Mouse (Mus musculus): ENCODE measurements at regions not wholly inside any gene's neighbourhood (a gene's known extent, or its start where the extent isn't known, plus 50 kb on each side); places are given as distances from the start of the nearest gene placed in this dataset.
A peak's percentile ranks its signal among the peaks of the same experiment; 100 is the strongest.

GRCm38 (mm10) chr6:49712980-49713379 is 109.5 kb upstream of the Npy start:
- H3K9ac ChIP-seq (ENCODE audit: low read length), result no peak overlapping the region
- no peaks in the 10 kb centered on the region for H3K27me3 ChIP-seq (replicated peaks; ENCODE audit: control insufficient read depth, insufficient read depth, low read length)
- H3K4me1 ChIP-seq (ENCODE audit: control insufficient read depth, insufficient read depth, low read length), result peaks cover 3% of the 10 kb centered on the region
- no peak overlapping the region for H3K4me2 ChIP-seq (ENCODE audit: low read length)
- H3K9me3 ChIP-seq (replicated peaks; ENCODE audit: control insufficient read depth, low read length), result no peaks in the 10 kb centered on the region
- H3K36me3 ChIP-seq (ENCODE audit: control insufficient read depth, insufficient read depth, low read length), result no peaks in the 10 kb centered on the region
- no peak overlapping the region for H3K27ac ChIP-seq (ENCODE audit: low read depth, low read length)
- no peak overlapping the region for H3K4me3 ChIP-seq (ENCODE audit: low read depth, low read length)
- 97% methylated on average over 1 of the region's 1 CpGs for WGBS
- no peak for ATAC-seq
- DNase-seq (ENCODE audit: low spot score), result no peak

GRCm38 (mm10) chr6:49716520-49716919 is 106.0 kb upstream of the Npy start:
- Histone ChIP-seq H3K4me1 (ENCODE audit: control insufficient read depth, insufficient read depth, low read length) (peaks cover 3% of the 10 kb centered on the region), H3K9me3 (replicated peaks; ENCODE audit: control insufficient read depth, low read length) (no peaks in the 10 kb centered on the region), H3K36me3 (ENCODE audit: control insufficient read depth, insufficient read depth, low read length) (no peaks in the 10 kb centered on the region), H3K4me2 (ENCODE audit: low read length) (no peak overlapping the region), H3K27ac (ENCODE audit: low read depth, low read length) (no peak overlapping the region), H3K4me3 (ENCODE audit: low read depth, low read length) (no peak overlapping the region), H3K27me3 (replicated peaks; ENCODE audit: control insufficient read depth, insufficient read depth, low read length) (no peaks in the 10 kb centered on the region), H3K9ac (ENCODE audit: low read length) (no peak overlapping the region)
- WGBS, result 0% methylated on average over 2 of the region's 2 CpGs
- no peak for ATAC-seq
- DNase-seq (ENCODE audit: low spot score), result peak; percentile 68

DNA sequence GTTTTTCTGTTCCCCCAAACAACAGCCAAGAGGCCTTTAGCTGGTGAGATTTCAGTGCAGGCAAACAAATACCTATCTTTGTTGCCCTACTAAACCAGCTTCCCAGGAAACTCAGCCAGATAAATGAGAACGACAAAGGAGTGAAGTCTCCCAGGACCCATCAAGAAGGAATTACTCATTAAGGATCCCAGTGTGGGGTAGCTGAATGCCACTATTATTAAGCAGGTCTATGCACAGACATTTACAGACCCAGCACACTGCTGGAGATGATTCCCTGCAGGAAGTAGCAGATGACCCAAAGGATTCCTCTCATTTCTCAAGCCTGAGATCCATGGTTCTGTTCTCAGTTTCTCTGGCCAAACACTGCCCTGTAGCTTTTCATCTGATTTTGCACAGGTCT is 105.6 kb upstream of the Npy start:
- H3K4me1 ChIP-seq (ENCODE audit: control insufficient read depth, insufficient read depth, low read length), result peaks cover 3% of the 10 kb centered on the region
- no peaks in the 10 kb centered on the region for H3K9me3 ChIP-seq (replicated peaks; ENCODE audit: control insufficient read depth, low read length)
- H3K27me3 ChIP-seq (replicated peaks; ENCODE audit: control insufficient read depth, insufficient read depth, low read length), result no peaks in the 10 kb centered on the region
- no peak overlapping the region for H3K4me2 ChIP-seq (ENCODE audit: low read length)
- no peak overlapping the region for H3K9ac ChIP-seq (ENCODE audit: low read length)
- DNase-seq (ENCODE audit: low spot score) (peak; percentile 2), ATAC-seq (no peak)
- H3K4me3 ChIP-seq (ENCODE audit: low read depth, low read length), result no peak overlapping the region
- H3K36me3 ChIP-seq (ENCODE audit: control insufficient read depth, insufficient read depth, low read length), result no peaks in the 10 kb centered on the region
- 7% methylated on average over 1 of the region's 1 CpGs for WGBS
- no peak overlapping the region for H3K27ac ChIP-seq (ENCODE audit: low read depth, low read length)

GRCm38 (mm10) chr6:49733191-49733590 is 89.3 kb upstream of the Npy start:
- H3K4me2 ChIP-seq (ENCODE audit: low read length), result no peak overlapping the region
- ATAC-seq (no peak), DNase-seq (ENCODE audit: low spot score) (no peak)
- no peaks in the 10 kb centered on the region for H3K27me3 ChIP-seq (replicated peaks; ENCODE audit: control insufficient read depth, insufficient read depth, low read length)
- 84% methylated on average over 5 of the region's 5 CpGs for WGBS
- H3K9me3 ChIP-seq (replicated peaks; ENCODE audit: control insufficient read depth, low read length), result no peaks in the 10 kb centered on the region
- no peak overlapping the region for H3K4me3 ChIP-seq (ENCODE audit: low read depth, low read length)
- H3K27ac ChIP-seq (ENCODE audit: low read depth, low read length), result no peak overlapping the region
- no peaks in the 10 kb centered on the region for H3K4me1 ChIP-seq (ENCODE audit: control insufficient read depth, insufficient read depth, low read length)
- no peak overlapping the region for H3K9ac ChIP-seq (ENCODE audit: low read length)
- no peaks in the 10 kb centered on the region for H3K36me3 ChIP-seq (ENCODE audit: control insufficient read depth, insufficient read depth, low read length)

- Histone ChIP-seq H3K9ac (ENCODE audit: low read length) (no peak overlapping the region), H3K27ac (ENCODE audit: low read depth, low read length) (no peak overlapping the region), H3K36me3 (ENCODE audit: control insufficient read depth, insufficient read depth, low read length) (no peaks in the 10 kb centered on the region), H3K4me3 (ENCODE audit: low read depth, low read length) (no peak overlapping the region), H3K9me3 (replicated peaks; ENCODE audit: control insufficient read depth, low read length) (no peaks in the 10 kb centered on the region), H3K4me1 (ENCODE audit: control insufficient read depth, insufficient read depth, low read length) (peaks cover 6% of the 10 kb centered on the region; the same call in 1 of the 2 replicates), H3K4me2 (ENCODE audit: low read length) (no peak overlapping the region), H3K27me3 (replicated peaks; ENCODE audit: control insufficient read depth, insufficient read depth, low read length) (no peaks in the 10 kb centered on the region)
- 92% methylated on average over 3 of the region's 3 CpGs for WGBS
- DNase-seq (ENCODE audit: low spot score) (no peak), ATAC-seq (no peak)
Observed at GRCm38 (mm10) chr6:49743157-49743556, 79.4 kb upstream of the Npy start.

- ATAC-seq, result peak; percentile 26; the same call in 1 of the 2 replicates
- H3K9ac ChIP-seq (ENCODE audit: low read length), result no peak overlapping the region
- H3K27me3 ChIP-seq (replicated peaks; ENCODE audit: control insufficient read depth, insufficient read depth, low read length), result no peaks in the 10 kb centered on the region
- DNase-seq (ENCODE audit: low spot score), result peak; percentile 54
- no peak overlapping the region for H3K4me2 ChIP-seq (ENCODE audit: low read length)
- H3K27ac ChIP-seq (ENCODE audit: low read depth, low read length), result peak overlapping the region; percentile 39; the same call in 1 of the 2 replicates
- no peak overlapping the region for H3K4me3 ChIP-seq (ENCODE audit: low read depth, low read length)
- 25% methylated on average over 4 of the region's 4 CpGs for WGBS
- H3K9me3 ChIP-seq (replicated peaks; ENCODE audit: control insufficient read depth, low read length), result no peaks in the 10 kb centered on the region
- H3K36me3 ChIP-seq (ENCODE audit: control insufficient read depth, insufficient read depth, low read length), result no peaks in the 10 kb centered on the region
- H3K4me1 ChIP-seq (ENCODE audit: control insufficient read depth, insufficient read depth, low read length), result peaks cover 6% of the 10 kb centered on the region; the same call in 1 of the 2 replicates
Observed at GRCm38 (mm10) chr6:49745301-49745700, 77.2 kb upstream of the Npy start.

DNA sequence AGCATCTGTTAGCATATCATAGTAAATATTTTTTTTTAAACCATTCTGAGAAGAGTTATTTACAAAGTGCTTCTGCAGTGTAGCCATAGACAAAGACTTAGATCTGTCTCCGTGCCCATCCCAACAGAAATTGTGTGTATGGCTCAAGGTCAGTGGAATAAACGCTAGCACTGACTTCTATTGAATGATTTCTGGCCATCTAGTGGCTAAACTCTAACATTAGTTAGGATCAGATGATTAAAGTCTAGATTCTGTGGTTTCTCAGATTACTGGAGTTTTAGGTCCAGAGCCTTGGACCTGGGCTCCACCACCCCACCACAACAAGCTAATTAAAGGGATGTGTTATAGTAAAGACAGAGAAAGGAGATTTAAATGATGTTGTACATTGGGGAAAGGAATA is 72.0 kb upstream of the Npy start:
- H3K27ac ChIP-seq (ENCODE audit: low read depth, low read length), result no peak overlapping the region
- no peaks in the 10 kb centered on the region for H3K36me3 ChIP-seq (ENCODE audit: control insufficient read depth, insufficient read depth, low read length)
- H3K27me3 ChIP-seq (replicated peaks; ENCODE audit: control insufficient read depth, insufficient read depth, low read length), result no peaks in the 10 kb centered on the region
- no peaks in the 10 kb centered on the region for H3K9me3 ChIP-seq (replicated peaks; ENCODE audit: control insufficient read depth, low read length)
- DNase-seq (ENCODE audit: low spot score), result no peak
- no peak overlapping the region for H3K4me3 ChIP-seq (ENCODE audit: low read depth, low read length)
- WGBS, result 72% methylated on average over 2 of the region's 2 CpGs
- peaks cover 2% of the 10 kb centered on the region; the same call in 1 of the 2 replicates for H3K4me1 ChIP-seq (ENCODE audit: control insufficient read depth, insufficient read depth, low read length)
- no peak overlapping the region for H3K9ac ChIP-seq (ENCODE audit: low read length)
- no peak for ATAC-seq
- no peak overlapping the region for H3K4me2 ChIP-seq (ENCODE audit: low read length)

- no peak overlapping the region for H3K4me2 ChIP-seq (ENCODE audit: low read length)
- WGBS, result 90% methylated on average over 6 of the region's 6 CpGs
- no peak overlapping the region for H3K4me3 ChIP-seq (ENCODE audit: low read depth, low read length)
- H3K9me3 ChIP-seq (replicated peaks; ENCODE audit: control insufficient read depth, low read length), result no peaks in the 10 kb centered on the region
- H3K4me1 ChIP-seq (ENCODE audit: control insufficient read depth, insufficient read depth, low read length), result no peaks in the 10 kb centered on the region
- no peak overlapping the region for H3K9ac ChIP-seq (ENCODE audit: low read length)
- DNase-seq (ENCODE audit: low spot score) (no peak), ATAC-seq (no peak)
- H3K27me3 ChIP-seq (replicated peaks; ENCODE audit: control insufficient read depth, insufficient read depth, low read length), result no peaks in the 10 kb centered on the region
- H3K27ac ChIP-seq (ENCODE audit: low read depth, low read length), result no peak overlapping the region
- no peaks in the 10 kb centered on the region for H3K36me3 ChIP-seq (ENCODE audit: control insufficient read depth, insufficient read depth, low read length)
Observed at GRCm38 (mm10) chr6:49759614-49760013, 62.9 kb upstream of the Npy start.

DNA sequence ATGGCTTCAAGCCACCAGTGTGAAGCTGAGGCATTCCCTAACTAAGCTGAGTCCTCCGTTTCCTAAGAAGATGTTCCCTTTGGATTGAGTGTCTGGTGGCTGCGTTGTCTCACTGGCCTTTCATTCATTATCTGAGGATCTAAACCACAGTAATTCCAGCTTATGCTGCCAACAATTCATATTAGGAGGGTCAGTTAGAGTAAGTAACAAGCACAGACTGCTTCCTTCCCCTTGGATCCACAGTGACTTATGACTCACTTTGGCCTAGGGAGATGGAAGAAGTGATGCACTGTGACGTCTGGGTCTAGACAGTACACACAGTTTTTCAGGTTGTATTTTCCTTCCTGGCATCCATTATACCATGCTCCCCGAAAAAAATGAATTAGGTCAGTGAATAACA is 57.8 kb upstream of the Npy start:
- H3K4me1 ChIP-seq (ENCODE audit: control insufficient read depth, insufficient read depth, low read length), result no peaks in the 10 kb centered on the region
- no peaks in the 10 kb centered on the region for H3K9me3 ChIP-seq (replicated peaks; ENCODE audit: control insufficient read depth, low read length)
- no peak overlapping the region for H3K4me3 ChIP-seq (ENCODE audit: low read depth, low read length)
- 90% methylated on average over 4 of the region's 4 CpGs for WGBS
- no peak overlapping the region for H3K27ac ChIP-seq (ENCODE audit: low read depth, low read length)
- H3K36me3 ChIP-seq (ENCODE audit: control insufficient read depth, insufficient read depth, low read length), result no peaks in the 10 kb centered on the region
- H3K9ac ChIP-seq (ENCODE audit: low read length), result no peak overlapping the region
- no peaks in the 10 kb centered on the region for H3K27me3 ChIP-seq (replicated peaks; ENCODE audit: control insufficient read depth, insufficient read depth, low read length)
- DNase-seq (ENCODE audit: low spot score) (no peak), ATAC-seq (no peak)
- no peak overlapping the region for H3K4me2 ChIP-seq (ENCODE audit: low read length)
